Mouse (Mus musculus): ENCODE results near the gene Klc2. TPM values are rescaled to one million over a fixed set of nuclear protein-coding genes. Genes with fewer than 3 reads are reported as not detected.

The Klc2 gene
- total RNA-seq, 2 experiments from 2014 or later: 39.5 to 45.3 TPM

Other genes starting within 250 kb of the Klc2 start
- 10 to 100 TPM in 1 of 2 experiments, 1 to 10 TPM in 1; 8.5 to 35.5 TPM for gene Actn3, start 240.7 kb downstream of the Klc2 start, total RNA-seq (2021)
- gene Zdhhc24, start 239.9 kb downstream of the Klc2 start, total RNA-seq (2021): 10 to 100 TPM; 19.5 to 19.7 TPM
- gene Bbs1, start 211.9 kb downstream of the Klc2 start, total RNA-seq (2021): 10 to 100 TPM; 13.1 to 15.5 TPM
- 100 to 1,000 TPM; 110 to 113 TPM for gene Dpp3, start 190.3 kb downstream of the Klc2 start, total RNA-seq (2021)
- 1 to 10 TPM; 6.7 to 7.3 TPM for gene Peli3, start 175.4 kb downstream of the Klc2 start, total RNA-seq (2021)
- 10 to 100 TPM; 58.8 to 68.9 TPM for gene Mrpl11, start 156.4 kb downstream of the Klc2 start, total RNA-seq (2021)
- gene Npas4, start 128.2 kb downstream of the Klc2 start, total RNA-seq (2021): under 1 TPM; 0.71 to 0.78 TPM
- gene Slc29a2, start 94.7 kb downstream of the Klc2 start, total RNA-seq (2021): 1 to 10 TPM; 6.6 to 7.2 TPM
- 10 to 100 TPM; 48.0 to 49.0 TPM for gene B4gat1, start 79.7 kb downstream of the Klc2 start, total RNA-seq (2021)
- gene AC124502.3, start 79.7 kb downstream of the Klc2 start, total RNA-seq (2021): 1 to 10 TPM; 1.3 to 2.0 TPM
- gene Brms1, start 77.2 kb downstream of the Klc2 start, total RNA-seq (2021): 10 to 100 TPM; 29.6 to 35.1 TPM
- 1 to 10 TPM; 5.1 TPM for gene Rin1, start 68.1 kb downstream of the Klc2 start, total RNA-seq (2021)
- gene Cd248, start 50.5 kb downstream of the Klc2 start, total RNA-seq (2021): 10 to 100 TPM; 45.8 to 47.6 TPM
- 1 to 10 TPM; 3.8 to 4.9 TPM for gene Tmem151a, start 33.0 kb downstream of the Klc2 start, total RNA-seq (2021)
- gene Yif1a, start 30.0 kb downstream of the Klc2 start, total RNA-seq (2021): 10 to 100 TPM; 68.4 to 72.5 TPM
- 10 to 100 TPM; 11.4 to 15.2 TPM for gene Cnih2, start 20.0 kb downstream of the Klc2 start, total RNA-seq (2021)
- 100 to 1,000 TPM; 168 to 173 TPM for gene Rab1b, start 11.5 kb downstream of the Klc2 start, total RNA-seq (2021)
- gene Pacs1, start 154.6 kb upstream of the Klc2 start, total RNA-seq (2021): 10 to 100 TPM; 35.0 to 39.4 TPM
- 100 to 1,000 TPM; 210 to 224 TPM for gene Sf3b2, start 176.9 kb upstream of the Klc2 start, total RNA-seq (2021)
- gene Gal3st3, start 179.8 kb upstream of the Klc2 start, total RNA-seq (2021): under 1 TPM; 0.45 to 0.67 TPM
- gene Catsper1, start 217.2 kb upstream of the Klc2 start, total RNA-seq (2021): not detected
- gene Cst6, start 231.0 kb upstream of the Klc2 start, total RNA-seq (2021): 1 to 10 TPM; 2.6 to 3.4 TPM
- 10 to 100 TPM; 36.5 to 42.2 TPM for gene Eif1ad, start 248.2 kb upstream of the Klc2 start, total RNA-seq (2021)
- gene Banf1, start 248.6 kb upstream of the Klc2 start, total RNA-seq (2021): 100 to 1,000 TPM; 153 to 164 TPM

Data from adrenal gland, postnatal 4 days (tissue).